Mouse (Mus musculus) liver, embryonic 11.5 days (tissue): ENCODE results near the gene Lce1a2. TPM values are rescaled to one million over a fixed set of nuclear protein-coding genes. Genes with fewer than 3 reads are reported as not detected.
"Not testable (repeated sequence)": the region's sequence is repeated elsewhere in the genome, so short reads cannot be mapped to it uniquely, and the experiment has no call there.

Experiments used
- ATAC-seq: fragments of 200-750 bp; cut with Nextera tagmentation; replicated peaks from 2 replicates; pipeline ENCODE4 v1.8.0; 2017; ENCODE audit warnings: moderate number of reproducible peaks, mild to moderate bottlenecking, moderate TSS enrichment, moderate library complexity; ENCODE audit not compliant: low FRiP score
- DNase-seq: peaks from one replicate; pipeline ENCODE4 v3.0.0-alpha.2; 2017; ENCODE audit warnings: low spot score
- H3K27ac ChIP-seq: fragments of 300-500 bp; sonication (generic); 2 replicates; pipeline ENCODE4 v1.5.1; 2014; ENCODE audit warnings: mild to moderate bottlenecking, low read depth, low read length, control low read depth
- H3K27me3 ChIP-seq: fragments of 300-500 bp; sonication (generic); replicated peaks from 2 replicates; pipeline ENCODE4 v1.6.1; 2014; ENCODE audit warnings: low read length, mixed read lengths; ENCODE audit not compliant: control insufficient read depth, insufficient read depth
- H3K36me3 ChIP-seq: fragments of 300-500 bp; sonication (generic); 2 replicates; pipeline ENCODE4 v1.6.1; 2014; ENCODE audit warnings: mild to moderate bottlenecking, low read length, moderate library complexity, mixed read lengths; ENCODE audit not compliant: control insufficient read depth, insufficient read depth
- H3K4me1 ChIP-seq: fragments of 300-500 bp; sonication (generic); replicated peaks from 2 replicates; pipeline ENCODE4 v1.6.1; 2014; ENCODE audit warnings: low read length, mixed read lengths; ENCODE audit not compliant: control insufficient read depth, insufficient read depth
- H3K4me2 ChIP-seq: fragments of 300-500 bp; sonication (generic); 2 replicates; pipeline ENCODE4 v1.6.1; 2014; ENCODE audit warnings: mild to moderate bottlenecking, control low read depth, moderate library complexity
- H3K4me3 ChIP-seq: fragments of 300-500 bp; sonication (generic); 2 replicates; pipeline ENCODE4 v1.5.1; 2014; ENCODE audit warnings: low read depth, low read length, control low read depth
- H3K9ac ChIP-seq: fragments of 300-500 bp; sonication (generic); 2 replicates; pipeline ENCODE4 v1.6.1; 2014; ENCODE audit warnings: low read depth, low read length, control low read depth
- H3K9me3 ChIP-seq: fragments of 300-500 bp; sonication (generic); 2 replicates; pipeline ENCODE4 v1.6.1; 2016; ENCODE audit warnings: low read length, inconsistent platforms, mixed read lengths; ENCODE audit not compliant: control insufficient read depth
- WGBS: fragments of 180-500 bp; shearing (Covaris S2); extraction: QIAGEN DNeasy Blood & Tissue Kit; methylation state at CpG from one replicate; pipeline ENCODE4 v1.1.7; 2014; 5-methylcytosine and 5-hydroxymethylcytosine counted together
- polyA plus RNA-seq: library from polyadenylated mRNA; unstranded; fragments of >200 nt; fragmentation: Nextera tagmentation; extraction: Ambion mirVana; gene quantifications from 2 replicates; pipeline ENCODE4 v1.2.1, GENCODE M21; 2014

Gene Lce1a2
- polyA plus RNA-seq = not detected in 2 replicates

DNA sequence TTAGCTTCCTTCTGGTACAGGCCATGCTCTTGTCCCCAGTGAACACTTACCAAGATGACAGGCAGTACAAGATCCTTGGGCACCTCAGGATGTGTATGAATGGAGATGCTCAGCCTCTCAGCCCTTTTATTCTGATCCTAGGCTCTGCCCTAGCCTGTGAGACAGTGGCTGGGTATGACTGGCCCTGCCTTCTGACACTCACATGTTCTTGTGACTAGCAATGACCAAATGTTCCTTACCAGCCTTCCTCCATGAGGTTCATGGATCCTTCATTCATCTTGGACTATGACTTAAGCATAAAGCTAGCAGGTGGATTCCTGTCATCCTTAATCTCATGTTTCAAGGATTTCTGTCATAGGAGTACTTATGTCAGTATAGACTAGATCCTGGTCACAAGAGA, at the start of gene Lce1a2:
Gene Lce1a2, minus strand, starts transcription at position 101 of the 400 bp plus-strand sequence.
- H3K36me3 ChIP-seq = no peaks in the 10 kb centered on the region
- no peak for ATAC-seq

DNA sequence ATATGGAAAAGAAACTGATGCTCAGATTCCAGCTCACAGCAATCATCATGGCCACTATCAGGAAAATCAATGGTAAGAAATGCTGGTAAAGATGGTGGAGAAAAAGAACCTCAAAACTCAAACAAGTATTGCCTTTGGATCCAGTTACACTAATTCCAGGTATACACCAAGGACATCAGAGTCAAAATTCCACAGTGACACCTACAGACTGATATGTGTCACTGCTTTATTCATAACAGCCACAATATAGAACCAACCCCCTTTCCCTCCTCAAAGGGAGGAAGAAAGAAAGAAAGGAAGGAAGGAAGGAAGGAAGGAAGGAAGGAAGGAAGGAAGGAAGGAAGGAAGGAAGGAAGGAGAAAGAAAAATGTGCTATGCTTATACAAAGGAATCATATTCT, 45.0 kb upstream of the Lce1a2 start:
- H3K36me3 ChIP-seq = no peaks in the 10 kb centered on the region
- no peaks in the 10 kb centered on the region for H3K9me3 ChIP-seq
- H3K4me1 ChIP-seq = no peaks in the 10 kb centered on the region
- no peak overlapping the region for H3K4me3 ChIP-seq
- H3K4me2 ChIP-seq = no peak overlapping the region
- H3K9ac ChIP-seq = no peak overlapping the region
- no peak overlapping the region for H3K27ac ChIP-seq
- no peaks in the 10 kb centered on the region for H3K27me3 ChIP-seq
- DNase-seq = no peak
- ATAC-seq = no peak

More for the DNA sequence above, at the start of gene Lce1a2:
- Histone ChIP-seq H3K9ac (no peak within 1 kb of the TSS), H3K27ac (no peak within 1 kb of the TSS), H3K4me2 (no peak within 1 kb of the TSS), H3K4me3 (no peak within 1 kb of the TSS), H3K9me3 (no peaks in the 10 kb centered on the region), H3K27me3 (no peaks in the 10 kb centered on the region), H3K4me1 (no peaks in the 10 kb centered on the region)
- DNase-seq = no peak

DNA sequence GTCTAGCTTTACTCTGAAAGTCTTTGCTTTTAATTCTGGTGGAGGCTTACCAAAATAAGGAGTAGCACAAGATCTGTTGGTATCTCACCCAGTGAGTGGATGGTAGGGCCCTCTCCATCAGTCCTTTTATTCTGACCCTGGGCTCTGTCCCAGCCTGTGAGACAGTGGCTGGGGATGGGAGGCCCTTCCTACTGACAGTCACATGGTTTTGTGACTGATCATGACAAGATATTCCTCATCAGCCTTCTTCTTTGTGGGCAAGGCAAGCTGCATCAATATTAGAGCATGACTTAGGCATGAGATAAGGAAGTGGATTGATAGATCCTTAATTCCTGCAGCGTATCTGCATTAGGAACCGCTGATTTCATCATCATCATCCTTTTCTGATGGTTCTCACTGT, 38.9 kb upstream of the Lce1a2 start, which contains the start of gene Lce1e:
Gene Lce1e, minus strand, starts transcription at position 101 of the 400 bp plus-strand sequence.
- Histone ChIP-seq H3K36me3 (no peaks in the 10 kb centered on the region), H3K4me1 (no peaks in the 10 kb centered on the region), H3K4me2 (no peak within 1 kb of the TSS), H3K4me3 (no peak within 1 kb of the TSS), H3K27ac (no peak within 1 kb of the TSS), H3K9me3 (no peaks in the 10 kb centered on the region), H3K27me3 (no peaks in the 10 kb centered on the region), H3K9ac (no peak within 1 kb of the TSS)
- DNase-seq (no peak), ATAC-seq (no peak; the same call in 1 of the 2 replicates)
- WGBS = 75% methylated on average over 2 of the region's 2 CpGs

DNA sequence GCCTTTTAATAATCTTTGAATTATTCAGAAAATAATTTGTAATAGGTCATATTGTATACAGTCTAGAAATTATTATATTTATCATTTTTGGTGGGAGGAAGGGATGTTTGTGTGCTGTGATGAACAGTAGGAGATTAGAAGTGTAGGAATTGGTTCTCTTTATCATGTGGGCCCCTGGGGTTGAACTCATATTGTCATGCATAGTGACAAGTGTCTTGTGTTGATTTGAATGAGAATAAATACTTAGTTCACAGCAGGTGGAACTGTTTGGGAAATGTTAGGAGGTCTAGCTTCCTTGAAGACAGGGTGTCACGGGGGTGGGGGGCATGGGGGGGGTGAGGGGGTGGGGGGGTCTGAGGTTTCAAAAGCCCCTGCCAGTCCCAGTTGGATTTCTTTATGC, 24.5 kb upstream of the Lce1a2 start:
- Histone ChIP-seq H3K9me3 (no peaks in the 10 kb centered on the region), H3K4me1 (no peaks in the 10 kb centered on the region), H3K27ac (no peak overlapping the region), H3K27me3 (no peaks in the 10 kb centered on the region), H3K4me2 (no peak overlapping the region), H3K36me3 (no peaks in the 10 kb centered on the region), H3K9ac (no peak overlapping the region), H3K4me3 (no peak overlapping the region)
- DNase-seq (no peak), ATAC-seq (no peak)
- WGBS = 31% methylated on average over 1 of the region's 1 CpGs

DNA sequence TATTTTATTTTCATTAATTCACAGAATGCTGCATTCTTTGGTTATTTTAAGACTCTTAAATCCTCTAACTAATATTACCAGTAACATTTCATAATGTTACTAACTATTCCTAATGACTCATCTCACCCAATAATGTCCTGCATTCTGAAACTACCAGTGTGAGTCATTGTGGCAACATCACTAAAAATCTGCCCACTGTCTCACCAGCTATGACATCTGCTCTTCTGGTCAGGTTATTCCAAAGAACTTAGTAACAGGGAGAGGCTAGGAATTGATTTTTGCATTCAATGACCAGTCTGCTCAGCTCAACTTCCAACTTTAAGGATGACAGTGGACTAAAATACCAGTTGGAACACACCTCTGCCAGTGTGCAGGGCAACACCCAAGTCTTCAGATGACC, 21.6 kb upstream of the Lce1a2 start:
- Histone ChIP-seq H3K27ac (no peak overlapping the region), H3K9me3 (no peaks in the 10 kb centered on the region), H3K4me2 (no peak overlapping the region), H3K9ac (no peak overlapping the region), H3K27me3 (no peaks in the 10 kb centered on the region), H3K4me3 (no peak overlapping the region), H3K4me1 (no peaks in the 10 kb centered on the region), H3K36me3 (no peaks in the 10 kb centered on the region)
- ATAC-seq (no peak), DNase-seq (no peak)

DNA sequence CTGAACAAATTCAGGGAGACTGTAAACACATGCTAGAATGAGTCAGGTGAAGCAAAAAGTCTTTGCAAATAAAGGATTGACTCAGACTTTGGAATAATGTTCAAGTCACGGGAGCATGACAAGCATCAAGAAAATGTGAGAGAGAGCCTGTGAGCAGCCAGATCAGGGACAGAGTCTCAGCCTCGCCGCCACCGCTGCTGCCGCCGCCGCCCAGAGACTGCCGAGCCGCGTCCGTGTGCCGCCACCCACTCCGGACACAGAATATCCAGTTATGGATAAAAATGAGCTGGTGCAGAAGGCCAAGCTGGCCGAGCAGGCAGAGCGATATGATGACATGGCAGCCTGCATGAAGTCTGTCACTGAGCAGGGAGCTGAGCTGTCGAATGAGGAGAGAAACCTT, 19.0 kb upstream of the Lce1a2 start:
- H3K9me3 ChIP-seq, DNase-seq, H3K36me3 ChIP-seq, ATAC-seq, H3K4me2 ChIP-seq, H3K27ac ChIP-seq, H3K27me3 ChIP-seq, H3K4me3 ChIP-seq, H3K4me1 ChIP-seq, H3K9ac ChIP-seq: not testable (repeated sequence)
- 64% methylated on average over 16 of the region's 16 CpGs for WGBS

DNA sequence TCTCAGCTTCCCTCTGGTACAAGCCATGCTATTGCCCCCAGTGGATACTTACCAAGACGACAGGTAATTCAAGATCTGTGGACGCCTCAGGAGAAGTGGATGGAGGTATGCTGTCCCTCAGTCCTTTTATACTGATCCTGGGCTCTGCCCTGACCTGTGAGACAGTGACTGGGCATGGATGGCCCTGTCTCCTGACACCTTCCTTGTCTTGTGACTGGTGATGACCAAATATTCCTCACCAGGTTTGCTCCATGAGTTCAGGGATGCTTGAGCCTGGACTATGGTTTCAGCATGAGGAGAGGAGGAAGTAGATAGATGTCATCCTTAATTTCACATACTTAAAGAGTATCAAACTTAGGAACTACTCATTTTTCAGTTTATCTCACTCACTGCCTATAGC, 17.0 kb upstream of the Lce1a2 start, which contains the start of gene Lce1d:
Gene Lce1d, minus strand, starts transcription at position 101 of the 400 bp plus-strand sequence.
- Histone ChIP-seq H3K9me3 (no peaks in the 10 kb centered on the region), H3K27me3 (no peaks in the 10 kb centered on the region), H3K4me2 (no peak within 1 kb of the TSS), H3K4me1 (no peaks in the 10 kb centered on the region), H3K4me3 (no peak within 1 kb of the TSS), H3K36me3 (no peaks in the 10 kb centered on the region), H3K9ac (no peak within 1 kb of the TSS), H3K27ac (no peak within 1 kb of the TSS)
- DNase-seq = no peak
- no peak for ATAC-seq
- WGBS = 61% methylated on average over 2 of the region's 2 CpGs

DNA sequence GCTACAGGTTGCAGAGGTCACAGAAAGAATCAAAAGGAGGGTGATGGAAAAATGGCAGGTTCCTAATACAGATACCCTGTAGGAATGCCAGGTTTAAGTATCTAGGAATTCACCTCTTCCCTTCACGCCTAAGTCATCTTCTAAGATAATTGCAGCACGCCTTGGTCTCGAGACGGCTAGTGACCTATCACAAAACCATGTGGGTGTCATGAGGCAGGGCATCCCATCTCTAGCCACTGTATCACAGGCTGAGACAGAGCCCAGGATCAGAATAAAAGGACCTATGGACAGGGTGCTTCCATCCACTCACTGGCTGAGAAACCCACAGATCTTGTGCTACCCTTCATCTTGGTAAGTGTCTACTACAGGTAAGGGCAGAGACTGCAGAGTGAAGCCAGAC, 8.8 kb upstream of the Lce1a2 start, which contains the start of gene Lce1c:
Gene Lce1c, plus strand, starts transcription at position 301 of the 400 bp plus-strand sequence.
- no peak for DNase-seq
- no peak within 1 kb of the TSS for H3K9ac ChIP-seq
- 87% methylated on average over 4 of the region's 4 CpGs for WGBS
- no peak within 1 kb of the TSS for H3K27ac ChIP-seq
- no peak within 1 kb of the TSS for H3K4me2 ChIP-seq
- no peaks in the 10 kb centered on the region for H3K27me3 ChIP-seq
- H3K36me3 ChIP-seq = no peaks in the 10 kb centered on the region
- no peaks in the 10 kb centered on the region for H3K9me3 ChIP-seq
- no peak within 1 kb of the TSS for H3K4me3 ChIP-seq
- no peaks in the 10 kb centered on the region for H3K4me1 ChIP-seq
- ATAC-seq = no peak

DNA sequence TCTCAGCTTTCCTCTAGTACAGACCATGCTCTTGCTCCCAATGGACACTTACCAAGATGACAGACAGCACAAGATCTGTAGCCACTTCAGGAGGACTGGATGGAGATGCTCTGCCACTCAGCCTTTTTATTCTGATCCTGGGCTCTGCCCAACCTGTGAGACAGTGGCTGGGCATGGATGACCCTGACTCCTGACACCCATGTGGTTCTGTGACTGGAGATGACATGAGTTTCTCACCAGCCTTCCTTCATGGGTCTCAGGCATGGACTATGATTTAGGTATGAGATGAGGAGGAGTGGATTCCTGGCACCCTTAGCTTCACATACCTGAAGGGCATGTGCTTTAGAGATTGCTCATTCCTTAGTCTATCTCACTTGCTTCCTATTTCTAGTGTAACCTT, 13.3 kb downstream of the Lce1a2 start, which contains the start of gene Lce1b:
Gene Lce1b, minus strand, starts transcription at position 101 of the 400 bp plus-strand sequence.
- Histone ChIP-seq H3K9me3 (no peaks in the 10 kb centered on the region), H3K4me1 (no peaks in the 10 kb centered on the region), H3K9ac (no peak within 1 kb of the TSS), H3K4me3 (no peak within 1 kb of the TSS), H3K27me3 (no peaks in the 10 kb centered on the region), H3K27ac (no peak within 1 kb of the TSS), H3K4me2 (no peak within 1 kb of the TSS), H3K36me3 (no peaks in the 10 kb centered on the region)
- ATAC-seq (no peak), DNase-seq (no peak)
